Mouse (Mus musculus): Measurements from ENCODE around the gene Scamp3. TPM values are rescaled to one million over a fixed set of nuclear protein-coding genes. Genes with fewer than 3 reads are reported as not detected.

The Scamp3 gene
- polyA plus RNA-seq, 1 experiment, result 139 TPM

- Histone ChIP-seq H3K79me3 (ENCODE audit: low read depth) (peaks cover 11% of the 10 kb centered on the region), H3K4me3 (ENCODE audit: insufficient read depth, poor library complexity, severe bottlenecking) (no peak overlapping the region), H3ac (ENCODE audit: control insufficient read depth, insufficient read length, low read depth) (no peak overlapping the region), H3K36me3 (ENCODE audit: control insufficient read depth, insufficient read depth) (peaks cover 53% of the 10 kb centered on the region), H3K79me2 (ENCODE audit: control insufficient read depth, insufficient read depth) (peaks cover 30% of the 10 kb centered on the region), H3K27me3 (ENCODE audit: control insufficient read depth, insufficient read depth, insufficient read length) (no peaks in the 10 kb centered on the region)
- TF ChIP-seq FOSL1 (IDR thresholded peaks at IDR 0.05; ENCODE audit: insufficient read depth, low read length, poor library complexity, severe bottlenecking) (no peak), USF1 (IDR thresholded peaks at IDR 0.05; ENCODE audit: low read depth) (no peak), MYOD1 (IDR thresholded peaks at IDR 0.05; ENCODE audit: control insufficient read depth, insufficient read length, low read depth) (no peak), CEBPB (IDR thresholded peaks at IDR 0.05; ENCODE audit: low read depth) (no peak), CTCF (IDR thresholded peaks at IDR 0.05; ENCODE audit: control insufficient read depth, insufficient read depth, insufficient read length) (no peak), MYOG (IDR thresholded peaks at IDR 0.05; ENCODE audit: control insufficient read depth, extremely low read depth, insufficient read length) (no peak), MAX (IDR thresholded peaks at IDR 0.05) (no peak)
These were observed 31.5 kb downstream of the Scamp3 start for GRCm38 (mm10) chr3:89208736-89209135.

GRCm38 (mm10) chr3:89209731-89210130 lies 32.5 kb downstream of the Scamp3 start:
- no peak overlapping the region for H3ac ChIP-seq (ENCODE audit: control insufficient read depth, insufficient read length, low read depth)
- no peak for TF ChIP-seq CEBPB (IDR thresholded peaks at IDR 0.05; ENCODE audit: low read depth)
- TF ChIP-seq MYOG (IDR thresholded peaks at IDR 0.05; ENCODE audit: control insufficient read depth, extremely low read depth, insufficient read length), result no peak
- TF ChIP-seq FOSL1 (IDR thresholded peaks at IDR 0.05; ENCODE audit: insufficient read depth, low read length, poor library complexity, severe bottlenecking), result no peak
- no peak for TF ChIP-seq MYOD1 (IDR thresholded peaks at IDR 0.05; ENCODE audit: control insufficient read depth, insufficient read length, low read depth)
- no peak for TF ChIP-seq MAX (IDR thresholded peaks at IDR 0.05)
- no peak for TF ChIP-seq USF1 (IDR thresholded peaks at IDR 0.05; ENCODE audit: low read depth)
- TF ChIP-seq CTCF (IDR thresholded peaks at IDR 0.05; ENCODE audit: control insufficient read depth, insufficient read depth, insufficient read length), result no peak
- peaks cover 49% of the 10 kb centered on the region for H3K36me3 ChIP-seq (ENCODE audit: control insufficient read depth, insufficient read depth)
- peaks cover 31% of the 10 kb centered on the region for H3K79me2 ChIP-seq (ENCODE audit: control insufficient read depth, insufficient read depth)
- no peak overlapping the region for H3K4me3 ChIP-seq (ENCODE audit: insufficient read depth, poor library complexity, severe bottlenecking)
- H3K27me3 ChIP-seq (ENCODE audit: control insufficient read depth, insufficient read depth, insufficient read length), result no peaks in the 10 kb centered on the region
- H3K79me3 ChIP-seq (ENCODE audit: low read depth), result peaks cover 11% of the 10 kb centered on the region

- TF ChIP-seq CEBPB (IDR thresholded peaks at IDR 0.05; ENCODE audit: low read depth) (no peak), FOSL1 (IDR thresholded peaks at IDR 0.05; ENCODE audit: insufficient read depth, low read length, poor library complexity, severe bottlenecking) (no peak), USF1 (IDR thresholded peaks at IDR 0.05; ENCODE audit: low read depth) (no peak), MYOD1 (IDR thresholded peaks at IDR 0.05; ENCODE audit: control insufficient read depth, insufficient read length, low read depth) (no peak), CTCF (IDR thresholded peaks at IDR 0.05; ENCODE audit: control insufficient read depth, insufficient read depth, insufficient read length) (no peak), MYOG (IDR thresholded peaks at IDR 0.05; ENCODE audit: control insufficient read depth, extremely low read depth, insufficient read length) (no peak), MAX (IDR thresholded peaks at IDR 0.05) (no peak)
- Histone ChIP-seq H3K79me2 (ENCODE audit: control insufficient read depth, insufficient read depth) (peaks cover 31% of the 10 kb centered on the region), H3K79me3 (ENCODE audit: low read depth) (peaks cover 11% of the 10 kb centered on the region), H3K36me3 (ENCODE audit: control insufficient read depth, insufficient read depth) (peaks cover 44% of the 10 kb centered on the region), H3K4me3 (ENCODE audit: insufficient read depth, poor library complexity, severe bottlenecking) (no peak overlapping the region), H3ac (ENCODE audit: control insufficient read depth, insufficient read length, low read depth) (no peak overlapping the region), H3K27me3 (ENCODE audit: control insufficient read depth, insufficient read depth, insufficient read length) (no peaks in the 10 kb centered on the region)
These were observed 32.9 kb downstream of the Scamp3 start for GRCm38 (mm10) chr3:89210162-89210561.

- peaks cover 43% of the 10 kb centered on the region for H3K36me3 ChIP-seq (ENCODE audit: control insufficient read depth, insufficient read depth)
- no peak overlapping the region for H3K4me3 ChIP-seq (ENCODE audit: insufficient read depth, poor library complexity, severe bottlenecking)
- no peaks in the 10 kb centered on the region for H3K27me3 ChIP-seq (ENCODE audit: control insufficient read depth, insufficient read depth, insufficient read length)
- H3K79me2 ChIP-seq (ENCODE audit: control insufficient read depth, insufficient read depth), result peaks cover 31% of the 10 kb centered on the region
- peaks cover 11% of the 10 kb centered on the region for H3K79me3 ChIP-seq (ENCODE audit: low read depth)
- no peak overlapping the region for H3ac ChIP-seq (ENCODE audit: control insufficient read depth, insufficient read length, low read depth)
- TF ChIP-seq CTCF (IDR thresholded peaks at IDR 0.05; ENCODE audit: control insufficient read depth, insufficient read depth, insufficient read length) (no peak), MYOG (IDR thresholded peaks at IDR 0.05; ENCODE audit: control insufficient read depth, extremely low read depth, insufficient read length) (no peak), MAX (IDR thresholded peaks at IDR 0.05) (no peak), FOSL1 (IDR thresholded peaks at IDR 0.05; ENCODE audit: insufficient read depth, low read length, poor library complexity, severe bottlenecking) (no peak), CEBPB (IDR thresholded peaks at IDR 0.05; ENCODE audit: low read depth) (no peak), MYOD1 (IDR thresholded peaks at IDR 0.05; ENCODE audit: control insufficient read depth, insufficient read length, low read depth) (no peak), USF1 (IDR thresholded peaks at IDR 0.05; ENCODE audit: low read depth) (no peak)
These were observed 33.5 kb downstream of the Scamp3 start for GRCm38 (mm10) chr3:89210731-89211130.

GRCm38 (mm10) chr3:89213803-89214530 lies 36.7 kb downstream of the Scamp3 start:
- Histone ChIP-seq H3K79me3 (ENCODE audit: low read depth) (peaks cover 11% of the 10 kb centered on the region), H3K4me3 (ENCODE audit: insufficient read depth, poor library complexity, severe bottlenecking) (peak overlapping the region; percentile 91), H3K36me3 (ENCODE audit: control insufficient read depth, insufficient read depth) (peaks cover 19% of the 10 kb centered on the region), H3ac (ENCODE audit: control insufficient read depth, insufficient read length, low read depth) (peak overlapping the region; percentile 86), H3K79me2 (ENCODE audit: control insufficient read depth, insufficient read depth) (peaks cover 31% of the 10 kb centered on the region), H3K27me3 (ENCODE audit: control insufficient read depth, insufficient read depth, insufficient read length) (no peaks in the 10 kb centered on the region)
- TF ChIP-seq MAX (IDR thresholded peaks at IDR 0.05) (no peak), MYOD1 (IDR thresholded peaks at IDR 0.05; ENCODE audit: control insufficient read depth, insufficient read length, low read depth) (no peak), USF1 (IDR thresholded peaks at IDR 0.05; ENCODE audit: low read depth) (no peak), FOSL1 (IDR thresholded peaks at IDR 0.05; ENCODE audit: insufficient read depth, low read length, poor library complexity, severe bottlenecking) (no peak)
